Mouse (Mus musculus): ENCODE measurements around the gene Vwa7. TPM values are rescaled to one million over a fixed set of nuclear protein-coding genes. Genes with fewer than 3 reads are reported as not detected.
"Not testable (repeated sequence)": the region's sequence is repeated elsewhere in the genome, so short reads cannot be mapped to it uniquely, and the experiment has no call there.

Gene Vwa7
- total and polyA plus RNA-seq, 3 experiments = 0.60 to 3.5 (median 1.5) TPM

DNA sequence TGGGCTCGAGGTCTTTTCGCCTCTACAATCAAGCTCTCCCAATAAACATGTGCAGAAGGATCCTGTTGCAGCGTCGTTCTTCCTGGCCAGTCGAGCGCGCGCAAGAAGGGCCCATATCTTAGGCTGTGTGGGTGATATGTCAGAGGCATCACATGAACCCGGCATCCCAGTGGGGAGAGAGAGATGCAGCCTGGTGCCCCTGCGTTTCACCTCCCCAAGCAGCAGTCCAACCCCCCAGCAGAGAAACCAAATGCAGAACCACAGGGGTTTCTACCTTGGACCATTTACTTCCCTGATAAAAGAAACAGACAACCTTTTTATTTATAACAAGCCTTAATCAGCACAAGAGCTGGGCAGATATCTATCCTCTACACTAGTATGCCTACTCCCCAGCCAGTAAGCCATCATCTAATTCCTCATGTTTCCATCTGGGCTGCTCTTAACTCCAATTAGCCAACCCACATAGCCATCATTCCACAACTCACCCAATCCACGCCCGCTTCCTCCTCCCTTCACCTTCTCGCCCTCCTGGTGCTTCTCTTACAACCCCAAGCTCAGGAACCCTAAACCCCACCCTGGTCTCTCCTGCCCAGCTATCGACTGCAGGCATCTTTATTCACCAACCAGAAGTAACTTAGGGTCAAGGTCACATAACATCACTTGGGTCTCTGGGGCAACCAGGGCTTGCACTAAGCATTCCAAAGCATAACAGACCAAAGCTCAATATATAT is 19.8 kb upstream of the Vwa7 start:
- H3K36me3 ChIP-seq (replicated peaks) = peaks cover 63% of the 10 kb centered on the region
- H3K27me3 ChIP-seq (ENCODE audit: insufficient read depth, low read length) = no peaks in the 10 kb centered on the region
- ATAC-seq (ENCODE audit: extremely low read depth, insufficient number of reproducible peaks, low FRiP score, poor library complexity, severe bottlenecking) (no peak), DNase-seq (ENCODE audit: low spot score) (no peak)
- TF ChIP-seq TAL1 (conservative IDR thresholded peaks at IDR 0.05; ENCODE audit: low read depth, low read length) = no peak
- TF ChIP-seq POLR2AphosphoS5 (IDR thresholded peaks at IDR 0.05; ENCODE audit: insufficient replicate concordance, low read depth, low read length) = no peak
- TF ChIP-seq GATA2 (IDR thresholded peaks at IDR 0.05; ENCODE audit: borderline replicate concordance, low read depth, low read length) = no peak
- TF ChIP-seq GATA1 (IDR thresholded peaks at IDR 0.05; ENCODE audit: borderline replicate concordance, low read length) = no peak
- H3K4me3 ChIP-seq (ENCODE audit: low read depth, low read length) = peak overlapping the region; percentile 39; the same call in 1 of the 2 replicates
- H3K9me3 ChIP-seq (replicated peaks) = peaks cover 32% of the 10 kb centered on the region
- peaks cover 41% of the 10 kb centered on the region for H3K4me1 ChIP-seq (ENCODE audit: insufficient read depth, low read depth, low read length)

DNA sequence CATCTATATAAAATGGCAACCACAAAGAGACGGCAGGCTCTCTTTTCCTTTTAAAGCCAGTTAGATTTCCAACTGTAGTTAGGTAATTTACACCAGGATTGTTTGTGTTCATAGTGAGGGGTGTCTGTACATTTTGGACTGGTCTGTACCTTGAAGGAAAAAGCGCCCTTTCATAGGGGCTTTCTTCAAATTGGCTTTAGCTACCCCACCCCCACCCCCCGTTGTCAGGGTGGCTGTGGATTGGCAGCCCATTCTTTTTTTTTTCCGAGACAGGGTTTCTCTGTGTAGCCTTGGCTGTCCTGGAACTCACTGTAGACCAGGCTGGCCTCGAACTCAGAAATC is 19.3 kb upstream of the Vwa7 start:
- H3K4me3 ChIP-seq (ENCODE audit: low read depth, low read length) = peak overlapping the region; percentile 15; the same call in 1 of the 2 replicates
- peaks cover 32% of the 10 kb centered on the region for H3K9me3 ChIP-seq (replicated peaks)
- H3K36me3 ChIP-seq (replicated peaks) = peaks cover 58% of the 10 kb centered on the region
- DNase-seq (ENCODE audit: low spot score) (no peak), ATAC-seq (ENCODE audit: extremely low read depth, insufficient number of reproducible peaks, low FRiP score, poor library complexity, severe bottlenecking) (no peak)
- H3K27me3 ChIP-seq (ENCODE audit: insufficient read depth, low read length) = no peaks in the 10 kb centered on the region
- TF ChIP-seq POLR2AphosphoS5 (IDR thresholded peaks at IDR 0.05; ENCODE audit: insufficient replicate concordance, low read depth, low read length) = no peak
- no peak for TF ChIP-seq CTCF (IDR thresholded peaks at IDR 0.05; ENCODE audit: low read depth, low read length)
- no peak for TF ChIP-seq TAL1 (conservative IDR thresholded peaks at IDR 0.05; ENCODE audit: low read depth, low read length)
- no peak for TF ChIP-seq GATA2 (IDR thresholded peaks at IDR 0.05; ENCODE audit: borderline replicate concordance, low read depth, low read length)
- TF ChIP-seq GATA1 (IDR thresholded peaks at IDR 0.05; ENCODE audit: borderline replicate concordance, low read length) = no peak
- H3K4me1 ChIP-seq (ENCODE audit: insufficient read depth, low read depth, low read length) = peaks cover 45% of the 10 kb centered on the region

- peak overlapping the region; percentile 66 for H3K4me3 ChIP-seq (ENCODE audit: low read depth, low read length)
- peaks cover 61% of the 10 kb centered on the region for H3K4me1 ChIP-seq (ENCODE audit: insufficient read depth, low read depth, low read length)
These were observed 17.6 kb upstream of the Vwa7 start for GRCm38 (mm10) chr17:34998526-34999430.

GRCm38 (mm10) chr17:34999871-35000716 is 16.3 kb upstream of the Vwa7 start:
- not testable (repeated sequence) for ATAC-seq (ENCODE audit: extremely low read depth, insufficient number of reproducible peaks, low FRiP score, poor library complexity, severe bottlenecking); H3K27me3 ChIP-seq (ENCODE audit: insufficient read depth, low read length); DNase-seq (ENCODE audit: low spot score)
- H3K4me3 ChIP-seq (ENCODE audit: low read depth, low read length) = peak overlapping the region; percentile 76
- peaks cover 74% of the 10 kb centered on the region for H3K4me1 ChIP-seq (ENCODE audit: insufficient read depth, low read depth, low read length)
- TF ChIP-seq TAL1 (conservative IDR thresholded peaks at IDR 0.05; ENCODE audit: low read depth, low read length) = peak; percentile 44; the same call in 1 of the 2 replicates
- H3K36me3 ChIP-seq (replicated peaks) = peaks cover 65% of the 10 kb centered on the region
- peaks cover 32% of the 10 kb centered on the region for H3K9me3 ChIP-seq (replicated peaks)

More at GRCm38 (mm10) chr17:34998526-34999430, 17.6 kb upstream of the Vwa7 start:
- peaks cover 32% of the 10 kb centered on the region for H3K9me3 ChIP-seq (replicated peaks)
- H3K27me3 ChIP-seq (ENCODE audit: insufficient read depth, low read length) = no peaks in the 10 kb centered on the region
- ATAC-seq (ENCODE audit: extremely low read depth, insufficient number of reproducible peaks, low FRiP score, poor library complexity, severe bottlenecking) (no peak), DNase-seq (ENCODE audit: low spot score) (no peak)
- peaks cover 58% of the 10 kb centered on the region for H3K36me3 ChIP-seq (replicated peaks)
- TF ChIP-seq TAL1 (conservative IDR thresholded peaks at IDR 0.05; ENCODE audit: low read depth, low read length) (no peak), CTCF (IDR thresholded peaks at IDR 0.05; ENCODE audit: low read depth, low read length) (no peak), GATA2 (IDR thresholded peaks at IDR 0.05; ENCODE audit: borderline replicate concordance, low read depth, low read length) (no peak), GATA1 (IDR thresholded peaks at IDR 0.05; ENCODE audit: borderline replicate concordance, low read length) (no peak), POLR2AphosphoS5 (IDR thresholded peaks at IDR 0.05; ENCODE audit: insufficient replicate concordance, low read depth, low read length) (no peak)

DNA sequence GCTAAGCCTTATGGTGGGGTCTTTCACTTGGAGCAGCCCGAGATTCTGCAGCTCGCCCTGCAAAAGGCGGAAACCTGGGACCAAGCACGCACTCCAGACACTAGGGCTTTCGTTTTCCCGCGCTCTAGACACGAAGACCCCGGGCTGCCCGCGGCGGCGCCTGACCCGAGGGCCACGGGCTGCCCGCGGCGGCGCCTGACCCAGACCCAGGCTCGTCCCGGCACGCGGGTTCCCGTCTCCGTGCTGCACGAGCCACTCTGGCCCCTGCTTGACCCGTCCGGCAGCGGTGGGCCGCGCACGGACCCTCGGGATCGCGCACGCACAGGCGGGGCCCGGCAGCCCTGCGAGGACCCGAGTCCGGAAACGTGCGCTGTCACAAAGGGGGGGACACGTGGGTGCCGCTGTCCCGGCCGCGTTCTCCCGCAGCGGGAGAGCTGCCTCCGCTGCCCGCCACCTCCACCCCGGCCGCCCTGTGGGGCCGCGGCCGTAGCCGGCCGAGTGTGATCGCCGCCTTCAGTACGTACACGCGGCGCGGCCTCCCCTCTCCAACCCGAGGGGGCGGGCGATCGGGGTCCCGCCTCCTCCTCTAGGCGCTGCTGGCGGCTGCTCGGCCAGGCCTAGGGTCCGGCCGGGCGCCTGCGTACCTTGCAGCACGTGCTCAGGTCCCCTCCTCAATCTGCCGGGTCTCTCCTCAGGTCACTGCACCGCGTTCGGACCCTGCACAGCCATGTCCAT is 15.5 kb upstream of the Vwa7 start, which contains the start of gene Vars:
TSS of gene Vars (plus strand) at position 271 of the 735 bp plus-strand sequence.
- H3K36me3 ChIP-seq (replicated peaks) = peaks cover 72% of the 10 kb centered on the region
- ATAC-seq (ENCODE audit: extremely low read depth, insufficient number of reproducible peaks, low FRiP score, poor library complexity, severe bottlenecking) (no peak), DNase-seq (ENCODE audit: low spot score) (peak; percentile 70)
- TF ChIP-seq POLR2AphosphoS5 (IDR thresholded peaks at IDR 0.05; ENCODE audit: insufficient replicate concordance, low read depth, low read length) (no peak), GATA2 (IDR thresholded peaks at IDR 0.05; ENCODE audit: borderline replicate concordance, low read depth, low read length) (no peak), TAL1 (conservative IDR thresholded peaks at IDR 0.05; ENCODE audit: low read depth, low read length) (no peak), GATA1 (IDR thresholded peaks at IDR 0.05; ENCODE audit: borderline replicate concordance, low read length) (no peak), CTCF (IDR thresholded peaks at IDR 0.05; ENCODE audit: low read depth, low read length) (no peak)
- H3K4me1 ChIP-seq (ENCODE audit: insufficient read depth, low read depth, low read length) = peaks cover 82% of the 10 kb centered on the region
- H3K9me3 ChIP-seq (replicated peaks) = peaks cover 32% of the 10 kb centered on the region
- peaks cover 3% of the 10 kb centered on the region; the same call in 1 of the 2 replicates for H3K27me3 ChIP-seq (ENCODE audit: insufficient read depth, low read length)
- H3K4me3 ChIP-seq (ENCODE audit: low read depth, low read length) = peak within 1 kb of the TSS; percentile 76
